Mouse (Mus musculus) cerebellum, adult 2 months (tissue): Measurements from ENCODE around the gene Ugdh.

Experiments used
- CTCF ChIP-seq: fragments of 200-500 bp; IDR thresholded peaks from 2 replicates; pipeline ENCODE4 v1.5.1; 2011; ENCODE audit warnings: low read depth, mild to moderate bottlenecking, control low read depth, low read length, moderate library complexity, borderline replicate concordance; ENCODE audit not compliant: insufficient read depth
- POLR2A ChIP-seq: fragments of 200-500 bp; IDR thresholded peaks from 2 replicates; pipeline ENCODE4 v1.6.1; 2011; ENCODE audit warnings: low read length, control low read depth, borderline replicate concordance; ENCODE audit not compliant: insufficient read depth

DNA sequence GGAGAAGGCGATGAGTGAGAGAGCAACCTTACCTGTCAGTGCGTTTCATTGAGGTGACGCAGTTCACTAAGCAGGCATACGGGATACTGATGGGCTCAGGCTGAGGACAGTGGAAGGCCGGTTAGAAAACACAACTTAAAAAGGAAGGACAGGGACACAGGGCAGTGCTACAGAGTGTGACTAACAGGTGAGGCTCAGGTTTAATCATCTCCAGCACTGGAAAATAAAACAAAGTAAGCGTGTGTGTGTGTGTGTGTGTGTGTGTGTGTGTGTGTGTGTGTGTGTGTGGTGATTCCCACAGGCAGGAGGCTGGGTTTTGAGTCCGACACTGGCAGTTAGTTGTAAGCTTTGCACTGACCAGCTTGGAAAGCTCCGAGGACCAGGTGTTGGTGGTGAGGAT, 12.9 kb downstream of the Ugdh start:
- TF ChIP-seq CTCF (no peak), POLR2A (no peak)
